Mouse (Mus musculus): ENCODE measurements around the gene Methig1.

DNA sequence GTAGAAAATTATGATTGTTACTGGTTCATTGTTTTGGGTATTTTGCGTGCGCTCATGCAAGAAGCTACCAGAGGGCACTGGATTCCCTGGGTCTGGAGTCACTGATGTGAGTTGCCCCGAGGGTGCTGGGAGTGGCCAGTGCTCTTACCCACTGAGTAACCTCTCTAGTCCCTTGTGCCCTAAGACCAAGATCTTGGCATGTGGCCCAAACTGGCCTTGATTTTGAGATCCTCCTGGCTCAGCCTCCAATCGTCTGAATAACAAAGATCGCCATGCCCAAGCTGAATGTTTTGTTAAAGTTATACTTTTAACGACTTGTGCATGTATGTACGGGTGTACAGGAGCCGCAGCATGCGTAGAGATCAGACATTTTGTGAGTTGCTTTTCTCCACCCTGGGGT, 32.8 kb downstream of the Methig1 start:
- TF ChIP-seq POLR2A (IDR thresholded peaks at IDR 0.05; ENCODE audit: low read depth, low read length) (no peak), CTCF (IDR thresholded peaks at IDR 0.05; ENCODE audit: extremely low read depth, insufficient read length, insufficient replicate concordance, low read depth, low read length) (no peak)
